Mouse (Mus musculus) kidney, postnatal 0 days (tissue): ENCODE data around the gene Hoxc8. TPM values are rescaled to one million over a fixed set of nuclear protein-coding genes. Genes with fewer than 3 reads are reported as not detected.
A peak's percentile ranks its signal among the peaks of the same experiment; 100 is the strongest.

Experiments
- ATAC-seq: fragments of 200-750 bp; cut with Nextera tagmentation; replicated peaks from 2 replicates; pipeline ENCODE4 v1.8.0; 2017; ENCODE audit warnings: low read depth, moderate number of reproducible peaks, moderate TSS enrichment, moderate library complexity; ENCODE audit not compliant: low FRiP score
- DNase-seq: peaks from one replicate; pipeline ENCODE4 v3.0.0-alpha.2; 2016; ENCODE audit warnings: low spot score
- H3K27ac ChIP-seq: fragments of 300-500 bp; sonication (generic); 2 replicates; pipeline ENCODE4 v1.5.1; 2014; ENCODE audit warnings: mild to moderate bottlenecking
- H3K27me3 ChIP-seq: fragments of 300-500 bp; sonication (generic); 2 replicates; pipeline ENCODE4 v1.6.1; 2014; ENCODE audit warnings: low read length, mixed read lengths; ENCODE audit not compliant: insufficient read depth
- H3K36me3 ChIP-seq: fragments of 300-500 bp; sonication (generic); 2 replicates; pipeline ENCODE4 v1.6.1; 2014; ENCODE audit warnings: low read length, mixed read lengths; ENCODE audit not compliant: insufficient read depth
- H3K4me1 ChIP-seq: fragments of 300-500 bp; sonication (generic); replicated peaks from 2 replicates; pipeline ENCODE4 v1.6.1; 2014; ENCODE audit warnings: antibody characterized with exemption, low read length, mixed read lengths; ENCODE audit not compliant: insufficient read depth
- H3K4me2 ChIP-seq: fragments of 300-500 bp; sonication (generic); 2 replicates; pipeline ENCODE4 v1.6.1; 2014; ENCODE audit warnings: mild to moderate bottlenecking, low read length, moderate library complexity, mixed read lengths
- H3K4me3 ChIP-seq: fragments of 300-500 bp; sonication (generic); replicated peaks from 2 replicates; pipeline ENCODE4 v1.5.1; 2014; ENCODE audit warnings: low read depth, low read length
- H3K9ac ChIP-seq: fragments of 300-500 bp; sonication (generic); 2 replicates; pipeline ENCODE4 v1.6.1; 2014; ENCODE audit warnings: low read depth, low read length
- H3K9me3 ChIP-seq: fragments of 300-500 bp; sonication (generic); replicated peaks from 2 replicates; pipeline ENCODE4 v1.6.1; 2016; ENCODE audit warnings: low read length, inconsistent platforms, mixed read lengths
- CTCF ChIP-seq: IDR thresholded peaks from 2 replicates; pipeline ENCODE4 v1.5.1; 2016; ENCODE audit warnings: antibody characterized with exemption, low read depth, mild to moderate bottlenecking, moderate library complexity
- WGBS: fragments of 180-500 bp; shearing (Covaris S2); extraction: QIAGEN DNeasy Blood & Tissue Kit; methylation state at CpG from one replicate; pipeline ENCODE4 v1.1.7; 2014; 5-methylcytosine and 5-hydroxymethylcytosine counted together
- polyA plus RNA-seq: library from polyadenylated mRNA; unstranded; fragments of >200 nt; fragmentation: Nextera tagmentation; extraction: Ambion mirVana; gene quantifications from 2 replicates; pipeline ENCODE4 v1.2.1, GENCODE M21; 2015

Hoxc8 gene
- polyA plus RNA-seq, 1 experiment from 2014 or later, result 5.8 TPM

GRCm38 (mm10) chr15:102975688-102976111 is 14.7 kb upstream of the Hoxc8 start:
- H3K4me2 ChIP-seq, result peak overlapping the region; percentile 90
- peak overlapping the region; percentile 91 for H3K27ac ChIP-seq
- no peak for TF ChIP-seq CTCF

GRCm38 (mm10) chr15:102976171-102976570 is 14.2 kb upstream of the Hoxc8 start, which contains the start of gene Hoxc9:
Gene Hoxc9, plus strand, starts transcription at chr15:102976439.
- peak within 1 kb of the TSS; percentile 90 for H3K4me2 ChIP-seq
- TF ChIP-seq CTCF, result no peak
- H3K27me3 ChIP-seq, result no peaks in the 10 kb centered on the region
- 2% methylated on average over 10 of the region's 20 CpGs for WGBS
- peak within 1 kb of the TSS; percentile 51 for H3K4me3 ChIP-seq
- H3K36me3 ChIP-seq, result no peaks in the 10 kb centered on the region
- no peak for ATAC-seq
- DNase-seq, result no peak
- peak within 1 kb of the TSS; percentile 91 for H3K27ac ChIP-seq
- H3K9me3 ChIP-seq, result no peaks in the 10 kb centered on the region
- H3K4me1 ChIP-seq, result peaks cover 21% of the 10 kb centered on the region
- H3K9ac ChIP-seq, result peak within 1 kb of the TSS; percentile 83

More at GRCm38 (mm10) chr15:102975688-102976111, 14.7 kb upstream of the Hoxc8 start:
- no peaks in the 10 kb centered on the region for H3K9me3 ChIP-seq
- H3K4me3 ChIP-seq, result peak overlapping the region; percentile 51
- no peaks in the 10 kb centered on the region for H3K27me3 ChIP-seq
- DNase-seq (no peak), ATAC-seq (peak; percentile 50; the same call in 1 of the 2 replicates)
- peaks cover 21% of the 10 kb centered on the region for H3K4me1 ChIP-seq
- 1% methylated on average over 21 of the region's 21 CpGs for WGBS
- no peaks in the 10 kb centered on the region for H3K36me3 ChIP-seq
- peak overlapping the region; percentile 83 for H3K9ac ChIP-seq

DNA sequence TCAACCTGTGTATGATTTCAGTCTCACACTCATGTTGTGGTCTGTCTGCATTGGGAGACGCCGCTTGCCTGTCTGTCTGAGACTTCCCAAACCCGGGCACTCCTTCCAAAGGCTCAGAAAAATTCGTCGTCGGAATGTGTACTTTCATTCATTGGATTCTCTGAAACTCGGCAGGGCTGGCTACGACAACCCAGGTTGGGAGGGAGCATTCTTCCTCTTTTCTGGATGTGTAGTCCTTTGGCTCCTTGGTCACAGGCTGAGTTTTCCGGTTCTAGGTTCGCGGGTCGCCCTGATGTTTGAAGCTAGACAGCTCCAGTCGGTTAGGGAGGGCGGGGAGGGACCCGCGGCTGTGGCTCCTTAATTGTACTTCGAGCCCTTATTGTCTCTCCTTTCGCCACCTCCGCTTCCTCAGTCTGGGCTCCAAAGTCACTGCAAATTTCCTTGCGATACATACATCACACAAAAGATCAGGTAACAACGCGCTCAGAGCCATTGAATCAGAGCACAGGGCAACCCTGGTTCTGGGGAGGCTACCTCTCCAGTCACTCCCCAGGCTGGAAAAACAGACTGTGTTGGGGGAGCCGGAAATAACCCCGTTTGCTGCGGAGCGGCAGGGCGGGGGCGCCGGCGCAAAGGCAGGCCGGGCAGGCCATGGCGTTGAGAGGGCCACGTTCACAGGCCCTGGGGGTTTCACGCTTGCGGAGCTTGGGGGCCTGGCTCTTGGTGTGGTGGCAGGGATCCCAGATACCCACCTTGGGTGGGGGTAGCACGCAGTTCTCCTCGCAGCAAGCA is 13.6 kb upstream of the Hoxc8 start:
- under 1% methylated on average over 37 of the region's 37 CpGs for WGBS
- Histone ChIP-seq H3K27ac (peak overlapping the region; percentile 91), H3K4me2 (peak overlapping the region; percentile 90), H3K36me3 (no peaks in the 10 kb centered on the region), H3K4me1 (peaks cover 17% of the 10 kb centered on the region), H3K4me3 (peak overlapping the region; percentile 51), H3K9ac (peak overlapping the region; percentile 83), H3K27me3 (no peaks in the 10 kb centered on the region), H3K9me3 (no peaks in the 10 kb centered on the region)
- ATAC-seq (no peak), DNase-seq (no peak)
- TF ChIP-seq CTCF, result no peak

DNA sequence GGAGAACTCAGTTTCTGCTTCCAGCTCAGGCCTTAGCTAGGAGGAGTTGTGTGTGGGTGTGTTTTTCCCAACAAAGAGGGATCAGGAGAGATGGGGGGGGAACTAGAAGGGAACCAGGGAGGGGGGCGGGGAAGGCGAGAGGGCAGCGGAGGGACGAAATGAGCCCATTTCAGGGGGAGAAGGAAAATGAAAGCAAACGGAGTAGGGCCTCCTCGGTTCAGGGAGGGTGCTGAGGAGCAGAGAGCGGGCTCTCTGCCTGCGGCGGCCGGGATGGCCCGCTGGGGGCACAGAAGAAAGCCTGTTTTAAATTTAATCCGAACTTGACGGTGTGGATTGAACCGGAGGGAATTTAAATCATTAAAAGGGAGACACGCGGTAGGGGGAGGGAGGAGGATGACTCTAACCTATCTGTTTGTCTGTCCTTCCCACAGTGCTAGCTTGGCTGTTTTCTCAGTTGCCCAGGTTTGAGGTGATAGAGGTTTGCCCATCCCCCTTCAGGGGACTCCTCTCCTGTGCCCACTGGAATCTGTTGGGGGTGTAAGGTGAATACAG is 12.9 kb upstream of the Hoxc8 start:
- ATAC-seq (no peak), DNase-seq (no peak)
- 2% methylated on average over 16 of the region's 16 CpGs for WGBS
- Histone ChIP-seq H3K27me3 (no peaks in the 10 kb centered on the region), H3K9me3 (no peaks in the 10 kb centered on the region), H3K9ac (peak overlapping the region; percentile 83), H3K4me3 (peak overlapping the region; percentile 51), H3K27ac (peak overlapping the region; percentile 91), H3K4me1 (peaks cover 16% of the 10 kb centered on the region), H3K4me2 (peak overlapping the region; percentile 90), H3K36me3 (no peaks in the 10 kb centered on the region)
- no peak for TF ChIP-seq CTCF

DNA sequence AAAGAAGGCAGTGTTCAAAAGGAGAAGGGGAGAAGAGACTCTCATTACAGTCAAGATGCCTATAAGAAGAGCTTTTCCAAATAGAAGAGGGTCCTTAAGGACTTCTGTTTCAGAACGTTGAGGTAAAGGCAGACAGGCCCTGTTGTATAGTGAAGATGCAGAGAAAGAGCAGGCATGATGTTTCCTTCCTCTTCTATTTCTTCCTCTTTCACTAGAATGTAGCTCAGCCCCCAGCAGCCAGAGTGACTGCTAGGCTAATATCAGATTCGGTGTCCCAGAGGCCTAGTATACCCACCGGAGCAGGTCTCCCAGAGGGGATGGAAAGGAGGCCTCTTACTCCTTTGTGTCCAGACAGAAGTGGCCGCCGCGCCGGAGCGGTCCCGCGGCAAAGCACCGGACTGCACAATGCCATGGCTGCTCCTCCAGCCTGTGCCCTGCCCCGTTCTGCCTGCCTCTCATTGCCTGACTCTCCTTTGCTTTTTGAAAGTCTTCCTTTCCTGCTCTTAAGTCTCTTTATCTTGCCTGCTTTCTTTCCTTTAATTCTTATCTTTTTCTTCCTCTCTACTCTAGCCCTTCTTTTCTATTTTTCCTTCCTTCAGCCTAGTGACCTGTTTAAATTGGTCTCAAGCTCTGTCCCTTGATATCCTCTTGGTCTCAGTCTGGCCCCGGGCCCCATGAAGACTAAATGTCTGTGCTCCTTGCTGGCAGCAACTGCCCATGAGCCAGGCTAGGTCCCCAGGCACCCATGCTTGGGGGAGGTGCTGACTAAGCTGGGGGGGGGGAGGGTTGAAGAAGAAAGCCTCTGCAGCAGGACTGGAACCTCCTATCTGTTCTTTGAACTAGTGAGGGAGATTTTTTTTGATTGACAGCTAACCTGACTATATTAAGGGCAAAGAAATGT is 11.5 kb upstream of the Hoxc8 start:
- Histone ChIP-seq H3K4me3 (peak overlapping the region; percentile 51), H3K36me3 (no peaks in the 10 kb centered on the region), H3K27me3 (no peaks in the 10 kb centered on the region), H3K4me1 (peaks cover 14% of the 10 kb centered on the region), H3K9ac (peak overlapping the region; percentile 83), H3K9me3 (no peaks in the 10 kb centered on the region), H3K27ac (peak overlapping the region; percentile 91), H3K4me2 (peak overlapping the region; percentile 90)
- 6% methylated on average over 13 of the region's 13 CpGs for WGBS
- ATAC-seq, result no peak
- no peak for TF ChIP-seq CTCF
- DNase-seq, result no peak

DNA sequence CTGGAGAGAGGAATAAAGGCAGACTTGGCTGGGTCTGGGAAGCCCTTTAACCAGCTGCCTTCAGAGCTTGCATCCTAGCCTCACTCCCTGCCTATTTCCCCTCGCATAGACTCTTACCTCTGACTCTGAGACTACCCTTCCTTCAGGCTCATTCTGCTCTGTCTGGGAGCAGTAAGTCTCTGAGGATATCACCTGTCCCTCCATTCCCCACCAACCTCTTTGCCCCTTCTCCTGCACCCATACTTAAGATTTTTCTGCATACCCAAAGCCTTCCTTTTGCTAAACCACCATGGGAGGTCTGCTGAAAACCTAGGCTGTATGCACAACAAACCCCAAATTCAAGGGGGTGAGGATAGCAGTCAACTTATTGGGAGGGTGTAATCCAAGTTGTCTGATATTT is 10.5 kb upstream of the Hoxc8 start:
- Histone ChIP-seq H3K27me3 (no peaks in the 10 kb centered on the region), H3K36me3 (no peaks in the 10 kb centered on the region), H3K27ac (peak overlapping the region; percentile 96; the same call in 1 of the 2 replicates), H3K4me1 (peaks cover 19% of the 10 kb centered on the region), H3K9ac (peak overlapping the region; percentile 97; the same call in 1 of the 2 replicates), H3K4me2 (peak overlapping the region; percentile 90), H3K9me3 (no peaks in the 10 kb centered on the region), H3K4me3 (peak overlapping the region; percentile 77)
- DNase-seq (no peak), ATAC-seq (no peak)
- 4% methylated on average over 1 of the region's 1 CpGs for WGBS
- no peak for TF ChIP-seq CTCF
